Mouse (Mus musculus) T-helper 2 cell (primary cell): ENCODE measurements around the gene Olfr295.

Experiments
- in situ Hi-C: fragments of 300-600 bp; cut with MboI, MseI; formaldehyde crosslinking; loops from one replicate; pipeline ENCODE4 v1.15.1; 2025; ENCODE audit warnings: high pct_unique_total_duplicates

Gene Olfr295

DNA sequence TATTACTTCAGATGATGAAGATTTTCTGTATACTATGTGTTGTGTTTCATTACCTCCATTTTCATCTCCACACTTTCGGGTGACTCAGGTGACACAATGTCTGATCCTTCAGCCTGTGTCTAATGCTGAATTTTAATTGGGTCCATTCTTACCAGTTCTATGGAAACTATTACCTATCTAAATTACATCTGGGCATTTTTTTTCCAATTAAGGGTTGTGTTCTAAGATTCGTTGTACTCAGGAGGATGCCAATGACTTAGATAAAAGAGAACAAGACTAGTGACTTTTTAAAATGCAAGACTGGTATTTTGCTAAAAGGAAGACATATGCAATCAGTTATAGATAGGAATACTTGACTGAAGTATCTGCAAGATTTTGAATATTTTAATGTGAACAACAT lies at the start of gene Olfr295:
Olfr295 (plus strand) TSS at position 301 of the 400 bp plus-strand sequence.
- in situ Hi-C loops, result no loop called here

DNA sequence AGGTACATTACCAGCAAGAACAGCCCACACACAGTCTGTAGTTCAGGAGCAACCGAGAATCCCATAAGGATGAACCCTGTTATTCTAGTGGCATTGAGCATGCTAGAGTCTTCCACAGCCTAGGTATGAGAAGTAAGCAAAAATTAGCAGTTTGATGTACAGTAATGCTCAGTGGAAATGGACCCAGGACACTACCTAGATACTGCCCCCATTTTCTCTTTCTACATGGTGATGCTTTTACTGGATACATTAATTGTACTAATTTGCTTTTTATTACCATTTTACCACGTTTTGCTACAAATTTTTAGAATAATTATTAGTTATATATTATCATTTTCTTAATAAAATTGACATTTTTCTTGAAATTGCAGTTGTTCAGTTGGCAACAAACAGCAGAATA lies 32.9 kb downstream of the Olfr295 start, which contains the start of gene Olfr294:
Olfr294 (minus strand) TSS at position 101 of the 400 bp plus-strand sequence.
- in situ Hi-C loops, result no loop called here
